Mouse (Mus musculus) right cerebral cortex, postnatal 14 days (tissue): ENCODE data around the gene Hoxa9.

Experiments used
- DNase-seq: peaks from one replicate; pipeline ENCODE4 v3.0.0; 2022

Gene Hoxa9

DNA sequence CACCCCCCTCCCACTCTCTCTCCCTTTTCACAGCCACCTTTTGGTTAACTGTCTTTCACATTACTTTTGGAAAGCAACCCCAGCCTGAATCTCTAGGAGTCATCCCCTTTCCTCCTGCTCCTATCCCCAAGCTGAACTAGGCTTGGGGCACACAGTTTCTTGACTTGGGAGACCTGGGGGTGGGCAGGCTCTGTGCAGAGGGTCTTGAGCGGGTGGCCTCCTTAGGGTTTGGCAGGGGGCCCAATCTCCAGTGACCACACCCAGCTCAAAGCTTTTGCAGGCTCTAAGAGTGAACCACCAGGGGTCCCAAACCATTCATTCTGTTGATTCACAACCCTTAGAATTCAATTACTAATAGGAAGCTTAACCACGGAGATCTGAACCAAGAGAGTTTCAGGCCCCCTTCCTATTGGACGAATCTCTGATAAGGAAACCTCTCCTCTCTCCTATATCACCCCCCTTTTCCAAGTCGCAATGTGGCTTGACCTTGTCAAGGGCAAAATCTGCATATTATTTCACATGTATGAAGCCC is 12.0 kb upstream of the Hoxa9 start:
- no peak for DNase-seq

DNA sequence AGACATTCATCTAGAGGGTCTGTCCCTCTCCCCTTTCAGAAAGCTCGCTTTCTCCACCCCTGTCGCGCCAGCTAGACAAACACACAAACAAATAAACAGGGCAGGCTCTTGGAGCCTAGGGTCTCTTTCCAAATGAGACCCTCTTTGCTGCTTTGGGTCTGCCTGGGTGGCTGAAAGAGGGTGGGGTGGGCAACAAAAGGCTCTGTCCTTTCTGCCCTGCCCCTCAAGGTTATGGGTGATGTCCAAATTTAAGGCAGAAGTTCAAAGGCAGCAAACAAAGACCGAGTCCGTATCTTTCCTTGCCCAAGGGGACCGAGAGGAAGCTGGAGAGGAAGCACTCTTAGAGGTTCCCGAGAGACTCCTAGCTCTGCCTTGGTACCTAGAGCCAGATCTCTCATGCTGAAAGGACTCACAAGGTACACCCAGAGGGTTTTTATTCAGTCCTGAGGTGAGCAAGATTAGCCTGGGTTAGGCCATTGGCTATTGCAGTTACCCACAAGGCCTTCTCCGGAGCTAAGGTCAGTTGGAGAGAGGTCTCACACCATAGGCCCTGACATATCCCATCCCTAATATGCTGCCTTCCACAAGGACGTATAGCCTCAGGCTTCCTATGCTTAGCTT is 10.2 kb upstream of the Hoxa9 start:
- no peak for DNase-seq

DNA sequence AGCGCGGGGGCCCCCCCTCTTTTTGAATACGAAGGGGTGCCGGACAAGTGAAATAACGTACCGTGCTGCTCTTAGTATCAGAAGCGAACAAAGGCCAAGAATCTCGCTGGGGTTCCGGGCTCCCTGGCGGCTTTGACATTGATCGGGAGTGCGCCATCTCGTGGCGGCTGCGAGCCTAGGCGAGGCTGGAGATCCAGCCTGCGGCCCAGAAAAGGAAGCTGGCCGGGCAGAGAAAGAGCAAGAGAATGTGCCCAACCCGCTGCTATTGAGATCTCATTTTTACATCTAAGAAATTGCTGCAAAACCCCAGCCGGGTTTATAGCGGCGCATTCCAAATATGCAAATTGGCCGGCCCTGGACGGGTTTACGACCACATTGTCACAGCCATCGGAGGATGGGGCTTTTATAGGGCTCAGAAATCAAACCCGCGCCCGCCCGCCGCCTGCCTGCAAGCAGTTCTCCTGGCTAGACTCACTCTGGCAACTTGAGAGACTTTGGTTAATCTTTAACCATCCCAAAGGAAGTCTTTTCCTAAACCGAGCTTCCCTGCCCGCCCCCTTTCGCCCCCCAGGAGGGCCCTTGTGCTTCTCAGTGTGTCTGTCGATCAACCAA is 9.6 kb upstream of the Hoxa9 start, which contains the start of gene Hoxa10:
Hoxa10 (minus strand) TSS at position 466 of the 612 bp plus-strand sequence.
- peak; percentile 58 for DNase-seq

DNA sequence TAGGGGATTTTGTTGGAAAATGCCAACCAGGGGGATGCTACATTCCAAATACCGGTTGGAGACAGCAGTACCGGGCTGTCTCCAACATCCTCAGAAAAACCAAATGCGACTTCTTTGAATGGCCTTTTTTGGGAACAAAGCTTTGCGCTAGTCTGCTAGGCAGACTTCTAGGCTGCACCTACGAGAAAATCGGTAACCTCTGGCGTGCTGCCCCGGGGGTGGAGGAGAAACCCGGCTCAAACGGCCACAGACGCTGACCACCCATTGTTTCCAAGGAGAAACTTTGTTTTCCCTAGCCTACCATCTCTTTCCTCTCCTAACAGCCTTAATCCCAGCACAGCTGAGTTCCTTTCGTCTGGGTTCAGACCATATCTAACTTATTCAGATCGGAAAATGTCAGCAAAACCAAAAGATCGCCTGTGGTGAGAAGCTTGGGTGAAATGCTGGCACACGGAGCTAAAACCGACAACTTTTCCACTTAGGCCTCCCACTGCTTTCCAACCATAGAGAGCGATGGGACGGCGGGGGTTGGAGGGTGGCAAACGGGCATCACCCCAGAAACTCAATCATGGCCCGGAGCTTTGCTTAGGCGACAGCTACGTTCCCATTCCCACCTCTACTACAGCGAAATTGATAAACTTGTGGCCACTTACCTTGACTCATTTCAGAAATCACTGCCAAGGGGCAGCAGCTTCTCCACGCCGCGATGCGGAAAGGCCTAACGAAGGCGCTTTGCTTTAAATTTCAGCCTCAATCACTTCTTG is 8.9 kb upstream of the Hoxa9 start:
- no peak for DNase-seq

DNA sequence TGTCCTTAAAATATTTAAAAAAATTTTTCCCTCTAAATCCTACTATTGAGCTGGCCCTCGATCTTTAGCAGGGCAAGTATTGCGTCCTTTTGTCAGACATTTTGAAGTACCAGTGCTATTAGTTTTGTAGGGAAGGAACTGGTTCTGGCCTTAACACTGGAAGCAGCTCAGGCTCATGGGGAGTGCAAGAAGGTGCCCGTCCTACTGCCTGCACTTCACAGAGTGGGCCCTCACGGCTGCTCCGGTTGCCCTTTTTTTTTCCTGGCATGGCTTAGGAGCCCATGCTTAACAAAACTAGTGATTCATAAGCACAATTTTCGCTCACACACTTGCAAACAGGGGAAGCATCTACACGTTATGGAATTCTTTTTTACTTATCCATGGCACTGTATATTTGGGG is 8.1 kb upstream of the Hoxa9 start:
- DNase-seq: no peak

DNA sequence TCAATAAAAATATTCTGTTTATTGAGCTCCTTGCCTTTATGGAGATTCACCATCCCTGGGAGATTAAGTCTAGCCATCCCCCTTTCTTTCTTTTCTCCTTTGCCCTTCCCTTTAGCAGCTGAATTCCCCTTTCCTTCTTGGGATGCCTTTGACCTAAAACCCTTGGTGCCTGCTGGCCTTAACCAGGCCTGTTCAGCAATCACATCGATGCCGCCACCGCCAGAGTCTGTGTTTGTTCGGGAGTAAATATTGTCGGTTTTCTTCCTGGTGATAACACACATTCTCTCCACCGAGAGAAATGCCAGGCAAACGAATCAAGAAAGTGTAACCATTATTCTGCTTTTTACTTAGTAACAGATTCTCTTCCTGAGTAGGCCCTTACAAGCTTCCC is 7.3 kb upstream of the Hoxa9 start:
- DNase-seq: no peak

DNA sequence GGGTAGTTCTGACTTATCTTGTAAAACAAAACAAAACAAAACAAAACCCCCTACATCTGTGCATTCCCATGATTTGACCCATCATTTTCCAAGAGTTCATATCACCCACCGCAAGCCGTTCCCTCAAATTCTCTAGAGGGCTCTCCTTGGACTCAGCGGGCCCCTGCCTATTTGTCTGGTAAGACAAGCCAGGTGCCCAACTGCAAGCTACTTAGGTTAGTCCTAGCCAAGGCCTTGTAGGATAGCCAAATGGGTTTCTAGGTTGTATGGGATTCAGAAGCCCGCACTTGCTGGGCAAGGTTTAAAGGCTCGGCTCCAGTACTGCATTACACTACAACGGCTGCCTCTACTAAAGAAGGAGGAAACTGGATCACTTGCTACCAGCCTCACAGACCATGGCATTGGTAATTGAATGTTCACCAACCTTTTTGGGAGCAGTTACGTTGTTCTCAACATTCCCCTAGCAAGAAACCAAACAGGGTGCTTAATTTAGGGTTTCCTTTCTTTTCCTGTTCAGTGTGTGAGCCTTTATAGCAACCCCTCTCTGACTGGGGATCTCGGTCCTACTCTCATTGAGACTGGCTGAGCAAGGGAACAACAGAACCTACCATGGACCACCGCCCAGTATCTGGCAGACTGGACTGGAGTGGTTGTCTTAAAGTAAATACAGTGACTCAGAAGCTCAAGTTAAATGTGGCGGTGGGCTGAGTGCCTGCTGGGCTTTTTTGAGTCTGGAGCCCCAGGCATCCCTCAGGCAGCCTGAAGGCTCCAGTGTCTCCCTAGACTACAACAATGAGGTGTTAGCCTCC is 6.7 kb upstream of the Hoxa9 start:
- DNase-seq: no peak

DNA sequence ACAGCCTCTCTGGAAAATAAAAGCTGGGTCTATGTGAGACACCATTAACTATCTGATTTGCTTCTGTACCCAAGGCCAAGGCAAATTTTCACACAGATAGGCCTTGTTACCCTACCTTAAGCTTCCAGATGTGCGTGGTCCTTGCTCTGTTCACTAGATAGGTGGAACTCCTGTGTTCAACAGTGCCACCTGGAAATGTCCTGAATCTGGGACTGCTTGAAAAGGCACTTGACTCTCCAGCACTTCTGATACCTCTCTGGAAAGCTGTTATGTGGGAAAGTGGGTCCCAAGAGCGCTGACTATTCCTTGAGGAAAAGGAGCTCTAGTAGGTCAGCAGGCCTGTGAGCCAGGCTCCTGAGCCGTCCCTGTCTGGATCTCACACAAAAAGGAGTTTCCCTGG is 5.9 kb upstream of the Hoxa9 start:
- no peak for DNase-seq

DNA sequence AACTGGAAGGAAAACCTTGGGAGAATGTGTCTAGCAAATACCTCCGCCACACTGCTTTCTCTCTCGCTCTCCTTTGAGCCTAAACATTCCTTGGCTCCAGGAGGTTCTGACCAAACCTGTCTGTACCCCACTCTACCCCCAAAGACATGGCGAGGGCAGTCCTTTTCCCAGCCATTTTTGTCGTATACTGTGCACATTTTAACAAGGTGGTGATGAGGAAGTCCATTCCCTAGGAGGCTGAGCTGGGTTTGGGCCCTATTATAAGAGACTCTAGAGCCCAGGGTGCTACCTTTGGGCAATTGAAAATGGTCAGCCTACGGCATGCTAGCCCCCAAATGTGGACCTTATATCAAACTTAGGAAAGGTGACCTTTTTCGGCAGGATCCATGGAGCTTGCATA is 5.0 kb upstream of the Hoxa9 start:
- DNase-seq: no peak

DNA sequence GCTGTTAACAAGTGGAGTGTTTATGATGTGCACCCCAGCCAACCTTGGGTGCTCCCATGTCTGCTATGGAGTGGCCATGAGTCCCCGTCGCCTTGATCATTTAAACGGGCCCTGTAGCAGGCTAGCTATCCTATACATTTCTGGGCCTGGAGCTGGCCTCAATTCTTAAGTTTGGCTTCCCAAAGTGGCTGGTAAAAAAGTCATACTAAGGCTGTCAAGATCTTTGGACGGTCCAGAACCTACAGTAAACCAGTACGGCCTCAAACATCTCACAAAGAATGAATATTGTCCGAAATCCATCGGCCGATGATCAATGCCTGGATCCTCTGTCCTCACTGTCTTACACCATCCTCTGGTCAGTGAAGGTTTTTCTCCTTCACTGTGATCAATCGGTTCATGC is 4.4 kb upstream of the Hoxa9 start:
- DNase-seq: no peak

DNA sequence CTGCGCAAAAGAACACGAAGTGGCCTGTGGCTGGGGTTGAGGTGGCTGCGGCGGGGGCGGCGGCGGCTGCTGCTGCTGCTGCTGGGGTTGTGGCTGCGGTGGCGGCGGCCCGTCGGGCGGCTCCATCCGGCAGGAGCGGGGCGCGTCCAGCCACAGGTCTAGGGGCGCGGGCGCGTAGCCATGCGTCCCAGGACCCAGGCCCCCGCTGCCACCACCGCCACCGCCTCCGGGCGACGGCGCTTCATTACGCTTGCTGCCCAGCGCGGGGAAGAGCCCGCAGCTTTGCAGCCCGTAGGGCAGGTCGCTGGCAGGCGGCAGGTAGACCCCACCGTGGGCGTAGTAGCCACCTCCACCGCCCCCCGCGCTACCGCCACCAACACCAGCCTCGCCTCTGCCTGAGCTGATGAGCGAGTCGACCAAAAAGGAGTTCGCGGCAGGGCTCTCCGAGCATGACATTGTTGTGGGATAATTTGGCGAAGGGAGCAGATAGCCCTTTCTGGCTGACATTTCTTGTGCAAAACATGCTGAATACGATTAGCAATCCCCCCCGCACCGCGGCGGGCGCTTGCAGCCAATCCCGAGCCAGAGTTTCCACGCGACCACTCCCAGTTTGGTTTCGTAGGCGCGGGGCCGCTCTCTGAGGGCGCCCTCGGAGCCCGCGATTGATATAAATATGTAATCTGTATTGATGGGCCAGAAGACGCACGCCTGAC is 3.7 kb upstream of the Hoxa9 start:
- no peak for DNase-seq

DNA sequence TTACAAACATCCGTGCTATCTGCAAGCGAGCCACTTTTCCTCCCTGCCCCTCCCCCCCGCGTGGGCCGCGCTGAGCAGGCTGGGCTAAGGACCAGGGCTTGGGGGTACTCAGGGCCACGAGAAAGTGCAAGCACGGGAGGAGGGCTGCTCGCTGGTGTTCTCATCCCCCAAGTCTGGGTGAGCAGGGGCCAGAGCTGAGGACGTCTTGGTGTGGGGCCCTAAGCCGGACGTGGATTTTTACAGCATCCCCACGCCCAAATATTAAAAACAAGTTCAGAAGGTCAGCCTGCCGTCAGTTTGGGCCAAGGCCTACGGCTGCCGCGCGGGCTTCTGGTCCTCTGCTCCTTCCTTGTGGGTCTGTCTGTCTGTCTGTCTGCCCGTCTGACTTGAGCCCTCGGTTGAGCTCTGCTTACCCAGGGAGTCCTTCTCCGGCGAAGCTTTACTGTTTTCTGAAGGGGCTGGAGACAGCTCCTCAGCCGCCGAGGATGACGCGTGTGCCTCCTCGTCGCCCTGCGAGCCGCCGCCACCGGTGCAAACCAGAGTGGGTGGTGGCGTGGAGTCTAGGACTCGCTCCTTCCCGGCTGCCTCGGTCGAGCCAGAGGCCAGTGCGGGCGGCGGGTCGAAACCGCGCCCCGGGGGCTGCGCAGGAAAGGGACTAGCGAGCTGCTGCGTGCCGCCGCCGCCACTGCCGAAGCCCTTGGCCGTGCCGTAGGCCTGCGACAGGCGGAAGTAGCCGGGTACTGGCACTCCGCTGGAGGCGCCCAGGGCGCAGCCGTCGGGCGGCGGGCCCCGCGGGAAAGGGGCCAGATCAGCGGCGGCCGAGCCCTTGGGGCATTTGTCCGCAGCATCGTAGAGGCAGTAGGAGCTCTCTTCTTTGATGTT is 2.9 kb upstream of the Hoxa9 start:
- no peak for DNase-seq

DNA sequence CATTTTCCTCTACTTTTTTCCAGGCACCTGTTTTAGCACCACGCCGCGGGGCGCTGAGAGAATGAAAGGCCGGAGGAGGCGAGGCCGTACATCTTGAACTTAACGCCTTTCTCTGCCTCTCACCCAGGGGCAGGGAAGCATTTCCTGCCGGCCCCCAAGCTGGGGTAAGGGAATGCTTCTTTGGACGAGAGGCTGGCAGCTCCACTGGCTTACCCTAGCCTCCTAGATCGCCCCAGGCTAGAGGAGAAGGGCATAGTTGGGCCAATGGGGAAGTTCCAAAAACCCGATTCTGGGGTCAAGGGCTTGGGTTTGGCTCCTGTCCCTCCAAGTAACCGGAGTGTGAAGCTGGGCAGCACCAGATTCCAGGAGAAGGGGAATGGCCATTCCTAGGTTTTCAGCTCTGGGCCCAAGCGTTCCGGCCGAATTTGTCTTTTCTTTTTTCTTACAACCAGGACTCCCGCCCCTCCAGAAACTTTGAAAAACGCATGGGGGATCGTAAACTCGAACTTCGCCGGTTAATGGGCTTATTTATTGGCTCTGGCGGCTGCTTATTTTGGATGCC is 2.2 kb upstream of the Hoxa9 start:
- no peak for DNase-seq

DNA sequence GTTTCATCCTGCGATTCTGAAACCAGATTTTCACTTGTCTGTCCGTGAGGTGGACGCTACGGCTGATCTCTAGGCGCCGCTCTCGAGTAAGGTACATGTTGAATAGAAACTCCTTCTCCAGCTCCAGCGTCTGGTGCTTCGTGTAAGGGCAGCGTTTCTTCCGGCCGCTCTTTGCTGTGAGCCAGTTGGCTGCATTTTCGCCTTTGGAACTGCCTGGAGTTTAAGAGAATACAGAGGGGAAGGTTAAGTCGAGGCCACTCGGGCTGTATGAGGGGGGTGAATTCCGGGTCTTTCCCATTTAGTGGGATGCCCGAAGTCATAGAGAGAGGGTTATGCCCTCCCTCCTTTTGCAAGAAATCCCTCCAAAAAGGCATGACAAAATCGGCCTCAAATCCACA is 1.7 kb upstream of the Hoxa9 start:
- no peak for DNase-seq

DNA sequence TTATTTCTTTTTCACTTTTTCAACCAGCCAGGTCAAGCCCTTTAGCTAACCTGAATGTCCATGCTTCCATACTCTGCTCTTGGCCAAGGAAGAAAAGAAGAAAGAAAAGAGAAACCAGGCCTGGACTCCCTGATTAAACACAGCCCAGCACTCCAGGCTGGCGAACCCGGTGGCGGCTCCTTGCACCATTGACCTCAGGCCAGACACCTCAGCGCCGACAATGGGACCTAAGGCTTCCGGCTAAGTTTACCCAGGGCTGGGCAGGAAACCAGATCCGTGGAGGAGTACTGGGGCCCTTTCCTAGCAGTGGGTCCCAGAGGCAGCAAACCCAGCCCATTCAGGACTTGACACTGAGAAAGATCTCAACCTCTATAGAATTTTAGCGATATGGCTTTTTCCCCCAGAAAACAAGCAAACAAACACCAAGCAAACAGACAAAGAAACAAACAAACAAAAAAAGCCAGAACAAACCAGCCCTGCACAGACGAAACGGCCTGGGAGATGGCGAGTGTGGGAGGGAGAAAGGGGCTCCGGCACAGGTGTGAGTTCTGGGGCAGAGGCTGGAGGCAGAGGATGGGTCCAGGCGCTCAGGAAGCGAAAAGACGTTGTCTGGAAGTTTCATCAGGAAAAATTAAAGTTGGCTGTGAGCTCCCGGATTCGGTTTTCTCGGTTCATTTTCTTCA is 1.1 kb upstream of the Hoxa9 start:
- no peak for DNase-seq

DNA sequence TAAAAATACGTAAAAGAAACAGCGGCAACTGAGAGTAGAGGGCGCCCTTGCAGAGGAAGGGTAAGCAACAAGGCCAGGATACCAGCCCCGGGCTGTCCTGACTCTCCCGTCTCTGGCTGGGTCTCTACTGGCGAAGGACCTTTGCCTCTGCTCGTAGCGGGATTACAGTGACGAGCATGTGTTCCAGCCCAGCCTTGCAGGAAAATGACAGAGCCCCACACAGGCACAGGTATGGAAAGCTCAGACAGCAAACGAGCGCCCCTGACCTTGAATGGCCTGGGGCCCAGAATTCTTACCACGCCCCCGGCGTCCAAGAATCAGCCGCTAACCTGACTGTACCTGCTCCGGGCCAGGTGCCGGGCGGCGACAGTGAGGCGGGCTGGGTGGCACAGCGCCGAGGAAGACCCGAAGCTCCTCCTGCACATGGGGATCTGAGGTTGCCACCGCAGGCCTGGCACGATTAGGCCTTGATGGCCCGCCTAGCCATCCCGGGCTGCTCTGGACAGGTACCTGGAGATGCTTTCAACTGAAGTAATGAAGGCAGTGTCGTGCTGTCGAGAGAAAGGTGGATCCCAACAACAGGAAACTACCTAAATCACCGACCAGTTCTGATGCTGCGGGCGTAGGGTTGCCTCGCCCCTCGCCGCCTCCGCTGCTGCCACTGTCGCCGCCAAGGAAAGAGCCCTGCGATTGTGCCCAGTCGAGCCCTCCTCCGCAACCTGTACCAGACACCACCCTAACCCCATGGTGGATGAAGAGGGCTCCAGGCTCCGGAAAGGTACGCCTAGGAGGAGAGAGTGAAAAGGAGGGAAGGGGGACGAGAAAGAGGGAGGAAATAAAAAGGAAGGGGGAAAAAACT is 1.1 kb downstream of the Hoxa9 start:
- DNase-seq: no peak

DNA sequence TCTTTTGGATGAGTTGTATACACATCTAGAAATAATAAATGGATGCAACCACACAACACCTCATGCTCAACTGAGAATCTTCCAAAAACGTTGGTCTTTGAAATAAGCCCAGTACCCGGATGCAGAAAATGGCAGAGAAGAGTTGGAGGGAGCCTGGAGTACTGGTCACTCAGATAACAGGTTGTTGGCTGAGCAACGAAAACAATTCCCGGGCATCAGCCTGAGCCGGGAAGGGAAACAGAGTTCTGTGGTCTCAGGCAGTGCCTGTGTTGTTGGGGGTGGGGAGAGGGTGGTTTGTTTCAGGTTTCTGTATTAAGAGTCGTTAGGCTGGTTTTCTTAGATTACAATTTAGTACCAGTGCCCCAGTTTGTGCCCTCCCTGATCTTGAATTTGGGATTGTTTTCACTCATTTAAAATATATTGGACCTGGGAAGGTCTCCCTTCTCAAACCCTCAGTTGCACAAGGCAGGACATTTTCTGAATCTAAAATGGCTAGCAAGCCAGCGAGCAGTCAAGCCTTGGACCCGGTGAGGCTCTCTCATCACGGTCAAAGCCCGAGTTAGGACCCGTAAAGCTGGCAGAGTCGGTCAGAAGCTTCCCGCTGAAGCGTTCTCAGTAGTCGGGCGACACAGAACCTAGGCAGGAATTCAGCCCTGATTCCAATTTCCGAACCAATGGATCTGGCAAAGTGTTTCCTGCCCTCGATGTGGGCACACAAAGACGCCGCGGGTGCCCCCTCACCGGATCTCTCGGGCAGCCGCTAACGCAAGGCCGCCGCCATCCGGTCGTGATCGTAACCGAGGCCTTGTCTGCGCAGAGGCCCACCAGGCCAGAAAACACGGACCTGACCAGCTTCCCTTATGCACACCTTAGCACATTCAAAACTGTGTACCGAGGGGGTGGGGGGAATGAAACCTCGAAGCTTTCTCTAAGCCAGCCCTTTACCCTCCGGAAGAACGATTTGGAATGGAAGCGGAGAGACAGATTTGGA is 2.1 kb downstream of the Hoxa9 start:
- DNase-seq: no peak
